Mouse (Mus musculus) cortical plate, adult 2 months (tissue): ENCODE measurements around the gene Samd8. TPM values are rescaled to one million over a fixed set of nuclear protein-coding genes. Genes with fewer than 3 reads are reported as not detected.

ENCODE experiments used
- H3K27ac ChIP-seq: fragments of 200-500 bp; 2 replicates; pipeline ENCODE4 v1.5.1; 2012; ENCODE audit warnings: low read length, control low read depth, inconsistent platforms; ENCODE audit not compliant: insufficient read depth
- H3K4me1 ChIP-seq: fragments of 200-500 bp; 2 replicates; pipeline ENCODE4 v1.6.1; 2011; ENCODE audit warnings: low read length; ENCODE audit not compliant: control insufficient read depth, insufficient read depth
- H3K4me3 ChIP-seq: fragments of 200-500 bp; 2 replicates; pipeline ENCODE4 v1.5.1; 2011; ENCODE audit warnings: mild to moderate bottlenecking, low read length, control low read depth; ENCODE audit not compliant: insufficient read depth
- CTCF ChIP-seq: fragments of 200-500 bp; IDR thresholded peaks from 2 replicates; pipeline ENCODE4 v1.5.1; 2011; ENCODE audit warnings: mild to moderate bottlenecking, control low read depth, low read length; ENCODE audit not compliant: insufficient read depth; ENCODE audit errors: extremely low read depth
- POLR2A ChIP-seq: fragments of 200-500 bp; IDR thresholded peaks from 2 replicates; pipeline ENCODE4 v1.6.1; 2011; ENCODE audit warnings: mild to moderate bottlenecking, low read length, control low read depth; ENCODE audit not compliant: insufficient read depth; ENCODE audit errors: extremely low read depth
- polyA plus RNA-seq: library from polyadenylated mRNA; depleted of rRNA; stranded (reverse); fragments of >200 nt; gene quantifications from 2 replicates; pipeline ENCODE4 v1.2.3, GENCODE M21; 2012

The Samd8 gene
- polyA plus RNA-seq, 1 experiment, result 36.1 TPM

GRCm38 (mm10) chr14:21744169-21744568, 6.2 kb upstream of the Samd8 start:
- TF ChIP-seq CTCF (no peak), POLR2A (no peak)
- Histone ChIP-seq H3K4me3 (no peak overlapping the region), H3K27ac (no peak overlapping the region), H3K4me1 (no peaks in the 10 kb centered on the region)

GRCm38 (mm10) chr14:21745149-21745548, 5.2 kb upstream of the Samd8 start:
- H3K4me3 ChIP-seq, result no peak overlapping the region
- no peak overlapping the region for H3K27ac ChIP-seq
- TF ChIP-seq POLR2A (no peak), CTCF (no peak)
- H3K4me1 ChIP-seq, result no peaks in the 10 kb centered on the region

GRCm38 (mm10) chr14:21746251-21746650, 4.1 kb upstream of the Samd8 start:
- TF ChIP-seq POLR2A (no peak), CTCF (no peak)
- no peak overlapping the region for H3K27ac ChIP-seq

GRCm38 (mm10) chr14:21746846-21747245, 3.5 kb upstream of the Samd8 start:
- H3K4me1 ChIP-seq, result no peaks in the 10 kb centered on the region
- no peak for TF ChIP-seq POLR2A
- TF ChIP-seq CTCF, result no peak
- no peak overlapping the region for H3K4me3 ChIP-seq
- no peak overlapping the region for H3K27ac ChIP-seq

More at GRCm38 (mm10) chr14:21746251-21746650, 4.1 kb upstream of the Samd8 start:
- Histone ChIP-seq H3K4me1 (no peaks in the 10 kb centered on the region), H3K4me3 (no peak overlapping the region)

- Histone ChIP-seq H3K27ac (no peak overlapping the region), H3K4me3 (no peak overlapping the region), H3K4me1 (no peaks in the 10 kb centered on the region)
- TF ChIP-seq CTCF (no peak), POLR2A (no peak)
These were observed 2.7 kb upstream of the Samd8 start for GRCm38 (mm10) chr14:21747436-21748141.

GRCm38 (mm10) chr14:21748142-21748870, 2.0 kb upstream of the Samd8 start:
- no peak overlapping the region for H3K4me3 ChIP-seq
- no peak overlapping the region for H3K27ac ChIP-seq
- TF ChIP-seq CTCF (peak; percentile 32; the same call in 1 of the 2 replicates), POLR2A (no peak)
- H3K4me1 ChIP-seq, result peaks cover 2% of the 10 kb centered on the region

GRCm38 (mm10) chr14:21750881-21751542, 681 bp downstream of the Samd8 start, which contains the start of gene Dusp13:
Gene Dusp13 (minus strand): TSS chr14:21751181.
- H3K4me1 ChIP-seq, result peaks cover 6% of the 10 kb centered on the region
- peak within 1 kb of the TSS; percentile 73 for H3K27ac ChIP-seq
- TF ChIP-seq POLR2A, result peak; percentile 53
- TF ChIP-seq CTCF, result no peak
- peak within 1 kb of the TSS; percentile 73 for H3K4me3 ChIP-seq

GRCm38 (mm10) chr14:21752411-21752810, 2.1 kb downstream of the Samd8 start:
- Histone ChIP-seq H3K27ac (no peak overlapping the region), H3K4me1 (peaks cover 7% of the 10 kb centered on the region), H3K4me3 (no peak overlapping the region)
- TF ChIP-seq CTCF, result no peak
- no peak for TF ChIP-seq POLR2A

GRCm38 (mm10) chr14:21753367-21753766, 3.0 kb downstream of the Samd8 start:
- TF ChIP-seq CTCF, result no peak
- no peak for TF ChIP-seq POLR2A

More at GRCm38 (mm10) chr14:21753367-21753766, 3.0 kb downstream of the Samd8 start:
- no peak overlapping the region for H3K27ac ChIP-seq
- H3K4me3 ChIP-seq, result no peak overlapping the region
- H3K4me1 ChIP-seq, result peaks cover 9% of the 10 kb centered on the region
